Mouse (Mus musculus): Measurements from ENCODE around the gene Diaph3.

Gene Diaph3

GRCm38 (mm10) chr14:87140963-87141486 lies at the start of gene Diaph3:
Diaph3 (minus strand) TSS chr14:87141235.
- peak; percentile 92 to 96 for DNase-seq (ENCODE audit: low spot score in 2 of 2)

GRCm38 (mm10) chr14:87190685-87191084 lies 49.6 kb upstream of the Diaph3 start:
- DNase-seq (ENCODE audit: low spot score in 2 of 2): no peak

GRCm38 (mm10) chr14:87171577-87171976 lies 30.5 kb upstream of the Diaph3 start:
- no peak for DNase-seq (ENCODE audit: low spot score in 2 of 2)

- DNase-seq (ENCODE audit: low spot score in 2 of 2): no peak
Measured at GRCm38 (mm10) chr14:87169151-87169550, 28.1 kb upstream of the Diaph3 start.

GRCm38 (mm10) chr14:87155621-87156238 lies 14.7 kb upstream of the Diaph3 start:
- DNase-seq (ENCODE audit: low spot score in 2 of 2): no peak

GRCm38 (mm10) chr14:87149684-87150083 lies 8.6 kb upstream of the Diaph3 start:
- no peak for DNase-seq (ENCODE audit: low spot score in 2 of 2)

- no peak for DNase-seq (ENCODE audit: low spot score in 2 of 2)
Measured at GRCm38 (mm10) chr14:87146704-87147103, 5.7 kb upstream of the Diaph3 start.

- DNase-seq (ENCODE audit: low spot score in 2 of 2): no peak
Measured at GRCm38 (mm10) chr14:87145351-87145750, 4.3 kb upstream of the Diaph3 start.

GRCm38 (mm10) chr14:87141777-87142176 lies 742 bp upstream of the Diaph3 start:
- DNase-seq (ENCODE audit: low spot score in 2 of 2): no peak

GRCm38 (mm10) chr14:87140327-87140962 lies 590 bp downstream of the Diaph3 start:
- no peak for DNase-seq (ENCODE audit: low spot score in 2 of 2)

GRCm38 (mm10) chr14:87126076-87126639 lies 14.9 kb downstream of the Diaph3 start:
- no peak for DNase-seq (ENCODE audit: low spot score in 2 of 2)

- DNase-seq (ENCODE audit: low spot score in 2 of 2): no peak
Measured at GRCm38 (mm10) chr14:87125492-87125891, 15.5 kb downstream of the Diaph3 start.

GRCm38 (mm10) chr14:87123091-87123490 lies 17.9 kb downstream of the Diaph3 start:
- no peak for DNase-seq (ENCODE audit: low spot score in 2 of 2)

GRCm38 (mm10) chr14:87121868-87122267 lies 19.2 kb downstream of the Diaph3 start:
- no peak for DNase-seq (ENCODE audit: low spot score in 2 of 2)

- no peak for DNase-seq (ENCODE audit: low spot score in 2 of 2)
Measured at GRCm38 (mm10) chr14:87110634-87111033, 30.4 kb downstream of the Diaph3 start.

GRCm38 (mm10) chr14:87099380-87100088 lies 41.5 kb downstream of the Diaph3 start:
- no peak for DNase-seq (ENCODE audit: low spot score in 2 of 2)

- no peak for DNase-seq (ENCODE audit: low spot score in 2 of 2)
Measured at GRCm38 (mm10) chr14:87098093-87098492, 42.9 kb downstream of the Diaph3 start.

GRCm38 (mm10) chr14:87091522-87091921 lies 49.5 kb downstream of the Diaph3 start:
- DNase-seq (ENCODE audit: low spot score in 2 of 2): no peak

- DNase-seq (ENCODE audit: low spot score in 2 of 2): no peak
Measured at GRCm38 (mm10) chr14:87091108-87091507, 49.9 kb downstream of the Diaph3 start.

GRCm38 (mm10) chr14:87088928-87089327 lies 52.1 kb downstream of the Diaph3 start:
- no peak for DNase-seq (ENCODE audit: low spot score in 2 of 2)

- DNase-seq (ENCODE audit: low spot score in 2 of 2): no peak
Measured at GRCm38 (mm10) chr14:87088456-87088855, 52.6 kb downstream of the Diaph3 start.

- DNase-seq (ENCODE audit: low spot score in 2 of 2): no peak
Measured at GRCm38 (mm10) chr14:87087996-87088395, 53.0 kb downstream of the Diaph3 start.

Data from thymus, postnatal 10 days (tissue).